Mouse (Mus musculus) layer of hippocampus, adult 11-12 months (tissue): ENCODE measurements at regions not wholly inside any gene's neighbourhood (a gene's known extent, or its start where the extent isn't known, plus 50 kb on each side); places are given as distances from the start of the nearest gene placed in this dataset.

Experiments used
- DNase-seq: peaks from one replicate; pipeline ENCODE4 v3.0.0; 2022; ENCODE audit warnings: low spot score

- peak; percentile 43 for DNase-seq
Observed at GRCm38 (mm10) chr7:62924585-62925331, 101.3 kb upstream of the A26c2 start.

GRCm38 (mm10) chr7:62922246-62922645, 98.8 kb upstream of the A26c2 start:
- DNase-seq = peak; percentile 63

GRCm38 (mm10) chr7:62894337-62894736, 70.9 kb upstream of the A26c2 start:
- no peak for DNase-seq

DNA sequence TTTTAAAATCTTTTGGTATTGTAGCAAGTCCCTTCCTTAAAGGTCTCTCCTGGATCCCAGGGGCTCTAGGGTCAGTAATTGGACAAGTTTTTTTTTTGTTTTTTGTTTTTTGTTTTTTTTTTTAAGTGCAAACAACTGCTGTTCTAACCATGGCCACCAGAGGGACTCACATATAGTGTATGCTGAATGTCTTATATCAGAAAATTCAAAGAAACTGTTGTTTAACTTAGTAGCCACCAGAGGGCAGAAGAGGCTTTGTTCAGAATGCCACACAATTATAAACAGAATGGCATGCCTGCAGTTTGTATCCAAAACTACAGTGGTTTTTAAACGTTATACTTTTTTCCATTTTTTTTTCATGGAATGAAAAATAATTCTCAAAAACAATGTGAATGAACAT, 53.6 kb upstream of the A26c2 start:
- DNase-seq = peak; percentile 2
